Mouse (Mus musculus) lung, postnatal 0 days (tissue): ENCODE measurements around the gene Rpe.

Experiments
- CTCF ChIP-seq: IDR thresholded peaks from 2 replicates; pipeline ENCODE4 v1.5.1; 2016; ENCODE audit warnings: antibody characterized with exemption, mild to moderate bottlenecking
- EP300 ChIP-seq: IDR thresholded peaks from 2 replicates; pipeline ENCODE4 v1.6.1; 2016; ENCODE audit warnings: antibody characterized with exemption, mild to moderate bottlenecking, control low read depth

DNA sequence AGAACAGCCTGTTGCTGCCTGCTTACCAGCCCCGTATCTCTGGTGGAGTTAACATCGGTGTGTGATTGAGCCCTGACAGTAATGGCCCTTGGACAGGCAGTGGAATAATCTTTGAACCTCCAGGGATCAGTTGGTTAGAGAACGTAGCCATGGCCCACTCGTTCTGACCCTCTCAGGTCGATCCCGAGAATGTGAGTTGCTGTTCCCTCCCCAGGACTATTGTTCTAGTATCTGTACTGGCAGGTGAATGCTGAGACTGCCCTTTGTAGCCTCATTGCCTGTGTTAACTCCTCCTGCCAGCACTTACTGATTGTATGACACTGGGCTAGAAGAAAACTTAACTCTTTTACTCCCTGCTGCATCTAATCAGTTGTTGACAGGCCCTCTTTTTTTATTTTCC lies 3.9 kb downstream of the Rpe start:
- TF ChIP-seq EP300 (no peak), CTCF (no peak)
